Mouse (Mus musculus) CD4-positive naive resting alpha-beta T cell, adult 76 days (primary cell): ENCODE data around the gene Mroh2a. TPM values are rescaled to one million over a fixed set of nuclear protein-coding genes. Genes with fewer than 3 reads are reported as not detected.

ENCODE experiments used
- total RNA-seq: library from RNA; stranded (reverse); gene quantifications from one replicate; pipeline ENCODE4 v1.2.4, GENCODE M21; 2023

Gene Mroh2a
- 0.64 TPM for total RNA-seq

DNA sequence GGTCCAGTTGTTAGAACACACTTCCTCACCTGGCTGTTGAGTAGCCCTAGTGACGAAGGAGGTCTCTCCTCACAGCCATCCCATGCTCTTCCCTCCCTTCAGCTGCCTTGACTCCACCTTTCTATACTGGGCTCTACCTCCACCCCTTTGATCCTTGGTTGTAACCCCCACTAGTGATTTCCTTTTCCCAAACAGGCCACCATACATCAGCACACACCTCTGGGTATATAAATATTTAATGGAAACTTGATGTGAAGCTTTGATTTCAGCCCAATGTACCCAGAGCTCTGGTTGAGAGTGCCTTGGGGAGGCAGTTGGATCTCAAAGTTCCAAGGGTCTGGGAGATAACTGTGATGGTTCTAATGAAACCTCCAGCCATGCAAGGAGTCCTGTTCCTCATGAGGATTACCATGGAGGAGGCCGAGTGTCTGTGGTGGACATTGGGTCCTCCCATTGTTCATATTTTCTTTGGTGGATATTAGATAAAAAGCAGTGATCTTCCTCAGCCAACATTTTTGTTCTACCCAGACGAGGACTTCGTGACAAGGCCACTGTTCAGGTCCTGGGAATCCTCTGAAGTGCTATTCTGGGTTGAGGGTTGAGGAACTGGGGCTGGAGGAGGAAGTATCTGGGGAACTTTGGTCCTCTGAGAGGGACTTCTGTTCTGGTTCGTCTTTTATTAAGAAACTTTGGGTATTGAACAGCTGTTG is at the start of gene Mroh2a:
Mroh2a (plus strand) TSS at position 317 of the 710 bp plus-strand sequence.

DNA sequence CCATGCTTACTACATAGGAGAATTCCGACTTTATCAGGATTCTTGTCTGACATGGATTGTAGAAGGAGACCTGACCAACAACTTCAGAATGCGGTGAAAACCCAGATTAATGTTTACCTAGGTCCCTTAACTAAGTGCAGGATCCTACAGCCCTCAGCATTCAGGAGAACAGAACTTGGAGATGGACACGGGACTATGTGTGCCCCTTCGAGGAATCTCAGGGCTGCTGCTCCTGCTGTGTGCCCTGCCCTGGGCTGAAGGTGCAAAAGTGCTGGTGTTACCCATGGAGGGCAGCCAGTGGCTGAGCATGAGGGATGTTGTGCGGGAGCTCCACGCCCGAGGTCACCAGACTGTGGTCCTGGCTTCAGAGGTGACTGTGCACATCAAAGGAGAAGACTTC is 26.3 kb upstream of the Mroh2a start, which contains the start of gene Ugt1a2:
Ugt1a2 (plus strand) TSS at position 146 of the 400 bp plus-strand sequence.

DNA sequence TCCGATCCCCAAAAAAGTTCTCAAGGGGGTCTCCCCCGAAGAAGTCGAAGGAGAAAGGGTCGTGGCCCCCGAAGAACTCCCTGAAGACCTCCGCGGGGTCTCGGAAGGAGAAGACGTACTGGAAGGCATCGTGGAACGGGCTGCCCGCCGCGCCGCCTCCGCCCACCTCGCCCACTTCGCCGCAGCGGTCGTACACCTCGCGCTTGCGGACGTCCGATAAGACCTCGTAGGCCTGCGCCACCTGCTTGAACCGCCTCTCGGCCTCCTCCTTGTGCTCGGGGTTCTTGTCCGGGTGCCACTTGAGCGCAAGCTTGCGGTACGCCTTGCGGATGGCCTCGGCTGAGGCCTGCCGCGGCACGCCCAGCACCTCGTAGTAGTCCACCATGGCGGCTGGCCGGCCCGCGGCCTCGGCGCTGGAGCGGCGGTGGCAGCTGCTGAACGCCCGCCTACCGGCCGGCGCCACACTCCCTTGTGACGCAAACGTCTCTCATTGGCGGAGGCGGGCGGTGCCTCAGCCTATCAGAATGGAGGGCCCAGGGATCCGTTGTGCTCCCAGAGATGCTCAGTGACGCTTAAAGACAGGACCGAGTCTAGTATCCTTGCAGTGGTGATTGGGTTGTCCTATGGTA is 21.4 kb upstream of the Mroh2a start, which contains the start of gene Dnajb3:
Dnajb3 (minus strand) TSS at position 489 of the 629 bp plus-strand sequence.

DNA sequence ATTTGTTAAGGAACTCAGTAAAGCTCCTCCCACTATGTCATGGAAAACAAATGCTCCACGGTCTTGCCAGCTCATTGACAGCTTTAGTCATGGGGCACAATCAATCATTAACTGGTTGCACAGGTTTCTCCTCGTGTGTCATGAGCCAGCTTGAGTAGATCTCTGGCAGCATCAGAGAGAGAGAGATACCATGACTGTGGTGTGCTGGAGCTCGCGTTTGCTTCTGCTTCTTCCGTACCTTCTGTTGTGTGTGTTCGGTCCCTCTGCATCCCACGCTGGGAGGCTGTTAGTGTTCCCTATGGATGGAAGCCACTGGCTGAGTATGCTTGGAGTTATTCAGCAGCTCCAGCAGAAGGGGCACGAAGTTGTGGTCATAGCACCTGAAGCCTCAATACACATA is 15.0 kb upstream of the Mroh2a start, which contains the start of gene Ugt1a1:
Ugt1a1 (plus strand) TSS at position 148 of the 400 bp plus-strand sequence.

DNA sequence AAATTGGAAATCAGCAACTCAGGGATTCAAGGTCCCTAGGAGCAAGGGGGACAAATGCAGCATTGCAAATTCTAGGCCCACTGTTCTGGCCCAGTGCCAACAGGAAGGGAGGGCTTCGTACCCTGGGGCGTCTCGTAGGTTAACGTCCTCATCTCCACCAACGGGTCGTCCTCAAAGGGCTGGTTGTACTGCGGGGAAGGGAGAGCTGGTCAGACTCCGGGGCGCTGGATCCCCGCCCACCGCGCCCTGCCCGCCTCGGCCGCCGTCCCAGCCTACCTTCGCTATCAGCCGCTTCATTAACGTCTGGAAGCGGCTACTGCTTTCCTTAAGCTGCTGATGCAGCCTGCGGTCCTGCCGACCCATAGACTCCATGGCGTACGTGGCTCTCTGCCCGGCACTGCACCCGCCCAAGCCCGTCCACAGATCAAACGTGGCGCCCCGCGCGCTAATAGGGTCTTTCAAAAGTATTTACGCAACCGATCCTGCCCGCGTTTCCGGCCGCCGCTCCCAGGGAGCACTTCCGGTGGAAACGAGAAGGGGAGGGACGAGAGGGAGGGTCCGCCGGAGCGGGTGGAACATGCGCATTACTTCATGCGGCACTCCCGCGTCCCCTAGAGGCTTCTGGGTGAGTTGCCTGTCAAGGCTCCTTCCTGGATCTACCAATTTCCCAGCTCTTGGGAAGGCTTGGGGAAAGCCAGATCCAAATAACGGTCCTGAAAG is 50.5 kb downstream of the Mroh2a start, which contains the start of the genes Hjurp and Trpm8:
Hjurp (minus strand) TSS at position 536 of the 720 bp plus-strand sequence.
Trpm8 (plus strand) TSS at position 564 of the 720 bp plus-strand sequence.

Other genes starting within 250 kb of the Mroh2a start
- gene Usp40, start 218.4 kb upstream of the Mroh2a start, total RNA-seq = 21.5 TPM
- gene Ugt1a10, start 171.6 kb upstream of the Mroh2a start, total RNA-seq = not detected
- gene Ugt1a9, start 156.2 kb upstream of the Mroh2a start, total RNA-seq = not detected
- gene Ugt1a8, start 139.2 kb upstream of the Mroh2a start, total RNA-seq = not detected
- gene Ugt1a7c, start 131.9 kb upstream of the Mroh2a start, total RNA-seq = 0.35 TPM
- not detected for gene Ugt1a6b, start 123.7 kb upstream of the Mroh2a start, total RNA-seq
- gene Ugt1a6a, start 92.2 kb upstream of the Mroh2a start, total RNA-seq = not detected
- not detected for gene Ugt1a5, start 61.0 kb upstream of the Mroh2a start, total RNA-seq
- not detected for gene Ugt1a2, start 26.4 kb upstream of the Mroh2a start, total RNA-seq
- gene Dnajb3, start 21.2 kb upstream of the Mroh2a start, total RNA-seq = not detected
- gene Ugt1a1, start 15.0 kb upstream of the Mroh2a start, total RNA-seq = not detected
- gene Hjurp, start 50.6 kb downstream of the Mroh2a start, total RNA-seq = 162 TPM
- gene Trpm8, start 50.7 kb downstream of the Mroh2a start, total RNA-seq = not detected
- not detected for gene Spp2, start 180.0 kb downstream of the Mroh2a start, total RNA-seq